Mouse (Mus musculus) left cerebral cortex, postnatal 14 days (tissue): ENCODE measurements around the gene Gm20604. TPM values are rescaled to one million over a fixed set of nuclear protein-coding genes. Genes with fewer than 3 reads are reported as not detected.

Source experiments
- DNase-seq, 2 experiments: peaks; one replicate each; pipeline ENCODE4 v3.0.0; 2021 to 2022; ENCODE audit warnings: low spot score in 2 of 2, mixed read lengths in 1 of 2
- intact Hi-C: fragments of 180-260 bp; cut with DNase I; formaldehyde crosslinking; loops from one replicate; pipeline ENCODE4 v1.15.1; 2025
- total RNA-seq, 2 experiments: library from RNA; stranded (reverse); gene quantifications; 2 replicates each; pipeline ENCODE4 v1.2.3; 2021

The Gm20604 gene
- total RNA-seq, 2 experiments from 2014 or later = 20.6 to 21.9 TPM

GRCm38 (mm10) chr12:102744839-102745238 is 13.6 kb downstream of the Gm20604 start:
- DNase-seq = no peak
- intact Hi-C loops = no loop called here

GRCm38 (mm10) chr12:102743589-102744574 is 14.6 kb downstream of the Gm20604 start, which contains the start of the genes Moap1 and Tmem251:
Gene Moap1 (minus strand): TSS chr12:102743661.
Gene Tmem251 (plus strand): TSS chr12:102743762.
- intact Hi-C loops = no loop called here

GRCm38 (mm10) chr12:102743036-102743588 is 15.4 kb downstream of the Gm20604 start:
- peak; percentile 37 for DNase-seq
- intact Hi-C loops = no loop called here

More at GRCm38 (mm10) chr12:102743589-102744574, 14.6 kb downstream of the Gm20604 start, which contains the start of the genes Moap1 and Tmem251:
- DNase-seq = peak; percentile 88 to 91

GRCm38 (mm10) chr12:102742056-102742455 is 16.4 kb downstream of the Gm20604 start:
- intact Hi-C loops = no loop called here
- DNase-seq = no peak

GRCm38 (mm10) chr12:102740285-102740684 is 18.2 kb downstream of the Gm20604 start:
- DNase-seq = no peak
- intact Hi-C loops = no loop called here

GRCm38 (mm10) chr12:102739096-102739495 is 19.4 kb downstream of the Gm20604 start:
- DNase-seq = no peak
- intact Hi-C loops = no loop called here

GRCm38 (mm10) chr12:102733381-102733780 is 25.1 kb downstream of the Gm20604 start:
- DNase-seq = peak; percentile 67 to 69
- intact Hi-C loops = no loop called here

- intact Hi-C loops = no loop called here
- DNase-seq = no peak
These were observed 27.5 kb downstream of the Gm20604 start for GRCm38 (mm10) chr12:102730798-102731619.

GRCm38 (mm10) chr12:102729855-102730797 is 28.3 kb downstream of the Gm20604 start:
- intact Hi-C loops = no loop called here
- peak; percentile 76 to 90 for DNase-seq

GRCm38 (mm10) chr12:102725761-102726175 is 32.7 kb downstream of the Gm20604 start:
- no peak for DNase-seq
- intact Hi-C loops = no loop called here

GRCm38 (mm10) chr12:102725146-102725545 is 33.3 kb downstream of the Gm20604 start:
- no peak for DNase-seq
- intact Hi-C loops = no loop called here

- intact Hi-C loops = no loop called here
- peak; percentile 66 to 87 for DNase-seq
These were observed 34.6 kb downstream of the Gm20604 start for GRCm38 (mm10) chr12:102723861-102724260.

- DNase-seq = no peak
- intact Hi-C loops = no loop called here
These were observed 35.5 kb downstream of the Gm20604 start for GRCm38 (mm10) chr12:102722966-102723365.

GRCm38 (mm10) chr12:102722451-102722850 is 36.0 kb downstream of the Gm20604 start:
- intact Hi-C loops = no loop called here
- no peak for DNase-seq

- intact Hi-C loops = loop anchor here (5.0 kb wide), 1 partner anchor 237 kb away; no protein-coding TSS in a partner anchor
- DNase-seq = peak in 1 of 2 experiments; percentile 62
These were observed 38.7 kb downstream of the Gm20604 start for GRCm38 (mm10) chr12:102719552-102720315.

GRCm38 (mm10) chr12:102714654-102715395 is 43.6 kb downstream of the Gm20604 start:
- intact Hi-C loops = loop anchor here (5.0 kb wide), 1 partner anchor 233 kb away; no protein-coding TSS in a partner anchor
- no peak for DNase-seq

- intact Hi-C loops = no loop called here
These were observed 44.4 kb downstream of the Gm20604 start for GRCm38 (mm10) chr12:102714116-102714515.

More at GRCm38 (mm10) chr12:102714116-102714515, 44.4 kb downstream of the Gm20604 start:
- no peak for DNase-seq
